Mouse (Mus musculus) liver, postnatal 0 days (tissue): ENCODE results near the gene Slc4a4.

Experiments
- CTCF ChIP-seq: sonication (generic); IDR thresholded peaks from 2 replicates; pipeline ENCODE4 v1.5.1; 2016; ENCODE audit warnings: antibody characterized with exemption, low read depth
- EP300 ChIP-seq: IDR thresholded peaks from 2 replicates; pipeline ENCODE4 v1.6.1; 2016; ENCODE audit warnings: antibody characterized with exemption, low read depth, mild to moderate bottlenecking

GRCm38 (mm10) chr5:88930611-88931010, 44.0 kb downstream of the Slc4a4 start:
- TF ChIP-seq CTCF (no peak), EP300 (no peak)
